Mouse (Mus musculus) thymus, postnatal 0 days (tissue): ENCODE results near the gene Tmem91. TPM values are rescaled to one million over a fixed set of nuclear protein-coding genes. Genes with fewer than 3 reads are reported as not detected.

Experiments used
- DNase-seq: peaks from one replicate; pipeline ENCODE4 v3.0.0-alpha.2; 2015; ENCODE audit warnings: low spot score
- polyA plus RNA-seq: library from polyadenylated mRNA; unstranded; fragments of >200 nt; fragmentation: Nextera tagmentation; extraction: Ambion mirVana; gene quantifications from 2 replicates; pipeline ENCODE4 v1.2.1, GENCODE M21; 2015

Tmem91 gene
- polyA plus RNA-seq, 1 experiment from 2014 or later = 6.3 TPM

DNA sequence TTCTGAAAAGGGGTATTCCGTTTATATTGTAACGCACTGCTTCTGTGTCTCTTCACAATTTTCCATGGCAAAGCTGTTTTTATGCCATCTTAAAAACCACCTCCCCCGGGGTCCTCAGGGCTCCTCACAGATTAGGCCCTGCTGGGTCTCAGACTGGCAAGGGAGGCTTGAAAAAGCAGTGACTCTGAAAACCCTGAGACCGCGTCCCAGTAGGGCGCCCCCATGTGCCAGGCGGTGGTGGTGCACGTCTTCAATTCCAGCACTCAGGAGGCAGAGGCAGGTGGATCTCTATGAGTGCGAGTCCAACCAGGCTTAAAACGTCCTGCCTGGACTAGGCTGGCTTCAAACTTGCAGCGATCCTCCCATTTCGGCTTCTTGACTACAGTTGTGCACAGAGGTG, 25.8 kb upstream of the Tmem91 start:
- DNase-seq = no peak

DNA sequence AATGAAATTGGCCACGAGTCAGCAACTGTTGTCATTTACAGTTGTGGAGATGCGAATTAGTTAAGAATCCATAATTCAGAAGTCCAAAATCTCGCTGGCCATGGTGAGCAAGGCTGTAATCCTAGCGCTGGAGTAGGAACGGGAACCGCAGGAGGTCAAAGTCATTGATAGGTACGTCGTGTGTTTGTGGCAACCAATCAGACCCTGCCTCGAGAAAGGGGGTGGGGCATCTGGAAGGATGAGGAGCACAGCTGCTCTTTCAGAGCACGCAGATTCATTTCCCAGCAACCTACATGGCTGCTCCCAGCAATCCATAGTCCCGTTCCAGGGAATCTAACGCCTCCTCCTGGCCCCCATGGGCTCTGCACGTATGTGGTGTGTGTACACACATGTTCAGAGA, 24.9 kb upstream of the Tmem91 start:
- DNase-seq = no peak

- no peak for DNase-seq
These were observed 19.1 kb upstream of the Tmem91 start for GRCm38 (mm10) chr7:25694104-25694503.

GRCm38 (mm10) chr7:25690051-25690450, 15.1 kb upstream of the Tmem91 start:
- no peak for DNase-seq

GRCm38 (mm10) chr7:25689603-25690021, 14.6 kb upstream of the Tmem91 start:
- no peak for DNase-seq

GRCm38 (mm10) chr7:25688810-25689586, 14.0 kb upstream of the Tmem91 start:
- DNase-seq = peak; percentile 84

- peak; percentile 56 for DNase-seq
These were observed 12.9 kb upstream of the Tmem91 start for GRCm38 (mm10) chr7:25687811-25688401.

- peak; percentile 91 for DNase-seq
These were observed 11.9 kb upstream of the Tmem91 start, which contains the start of gene Tgfb1 for GRCm38 (mm10) chr7:25686680-25687531. Tgfb1 (plus strand) TSS chr7:25687002.

DNA sequence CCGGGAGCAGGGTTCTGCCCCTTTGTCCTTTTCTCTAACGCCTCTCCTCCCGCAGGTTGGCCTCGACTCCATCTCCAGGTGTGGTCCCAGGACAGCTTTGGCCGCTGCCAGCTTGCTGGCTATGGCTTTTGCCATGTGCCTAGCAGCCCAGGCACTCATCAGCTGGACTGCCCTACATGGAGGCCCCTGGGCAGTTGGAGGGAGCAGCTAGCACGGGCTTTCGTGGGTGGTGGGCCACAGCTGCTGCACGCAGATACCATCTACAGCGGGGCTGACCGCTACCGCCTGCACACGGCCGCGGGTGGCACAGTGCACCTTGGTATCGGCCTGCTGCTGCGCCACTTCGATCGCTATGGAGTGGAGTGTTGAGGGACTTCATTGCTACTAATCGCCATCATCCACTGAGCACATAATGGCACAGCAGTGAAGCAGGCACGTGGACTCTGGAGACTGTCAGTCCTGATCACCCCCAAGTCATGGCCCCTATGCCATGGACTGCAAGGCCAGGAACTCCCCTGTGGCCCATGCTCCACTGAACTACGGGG, 11.0 kb upstream of the Tmem91 start:
- DNase-seq = no peak

DNA sequence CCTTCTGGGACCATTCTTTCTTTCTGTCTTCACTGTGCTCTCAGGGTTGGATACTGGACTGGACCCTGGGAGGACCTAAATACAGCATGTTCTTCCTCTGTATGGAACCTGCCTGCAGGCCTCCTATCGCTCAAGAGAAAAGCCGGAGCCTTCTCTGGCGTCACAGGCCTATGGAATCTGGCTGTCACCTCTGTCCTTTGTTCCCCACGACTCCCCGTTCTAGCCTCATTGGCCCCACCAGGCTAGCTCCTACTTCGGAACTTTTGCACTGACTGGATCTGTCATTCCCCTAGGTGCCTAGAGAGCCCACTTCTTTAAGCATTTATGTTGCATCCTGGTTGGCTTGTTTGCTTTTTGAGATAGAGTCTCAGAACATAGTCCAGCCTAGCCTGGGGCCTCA, 9.7 kb upstream of the Tmem91 start:
- DNase-seq = no peak

DNA sequence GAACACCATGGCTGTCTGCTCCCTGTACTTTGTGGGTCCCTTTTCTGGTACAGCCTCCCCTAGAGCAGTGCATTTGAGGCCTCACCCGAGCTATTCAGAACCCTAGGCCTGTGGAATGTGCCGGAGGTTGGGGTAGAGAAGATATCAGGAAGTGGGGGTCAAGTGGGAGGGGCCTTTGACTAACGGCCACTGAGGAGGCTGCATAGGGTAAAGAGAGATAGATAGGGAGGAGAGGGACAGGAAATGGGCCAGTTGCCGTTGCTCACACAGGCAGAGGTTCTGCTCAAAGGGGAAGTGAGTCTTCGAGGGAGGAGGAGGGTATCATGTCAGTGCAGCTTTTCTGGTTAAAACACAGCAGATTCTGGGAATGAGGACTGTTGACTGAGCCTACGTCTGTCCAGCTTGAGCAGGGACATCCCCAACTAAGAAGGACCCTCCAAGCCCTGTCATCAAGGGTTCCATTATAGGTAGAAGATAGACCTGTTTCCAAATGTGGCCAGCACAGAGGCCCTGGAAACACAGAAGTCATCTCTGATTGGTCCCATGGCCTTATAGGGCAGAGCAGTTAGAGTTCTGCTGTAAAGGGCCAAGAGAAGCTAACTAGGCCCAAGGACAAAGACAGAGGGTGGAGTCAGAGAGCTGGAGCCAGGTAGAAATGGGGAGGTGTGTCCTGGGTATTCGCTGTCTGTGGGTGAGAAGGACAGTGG, 8.7 kb upstream of the Tmem91 start:
- DNase-seq = peak; percentile 72

DNA sequence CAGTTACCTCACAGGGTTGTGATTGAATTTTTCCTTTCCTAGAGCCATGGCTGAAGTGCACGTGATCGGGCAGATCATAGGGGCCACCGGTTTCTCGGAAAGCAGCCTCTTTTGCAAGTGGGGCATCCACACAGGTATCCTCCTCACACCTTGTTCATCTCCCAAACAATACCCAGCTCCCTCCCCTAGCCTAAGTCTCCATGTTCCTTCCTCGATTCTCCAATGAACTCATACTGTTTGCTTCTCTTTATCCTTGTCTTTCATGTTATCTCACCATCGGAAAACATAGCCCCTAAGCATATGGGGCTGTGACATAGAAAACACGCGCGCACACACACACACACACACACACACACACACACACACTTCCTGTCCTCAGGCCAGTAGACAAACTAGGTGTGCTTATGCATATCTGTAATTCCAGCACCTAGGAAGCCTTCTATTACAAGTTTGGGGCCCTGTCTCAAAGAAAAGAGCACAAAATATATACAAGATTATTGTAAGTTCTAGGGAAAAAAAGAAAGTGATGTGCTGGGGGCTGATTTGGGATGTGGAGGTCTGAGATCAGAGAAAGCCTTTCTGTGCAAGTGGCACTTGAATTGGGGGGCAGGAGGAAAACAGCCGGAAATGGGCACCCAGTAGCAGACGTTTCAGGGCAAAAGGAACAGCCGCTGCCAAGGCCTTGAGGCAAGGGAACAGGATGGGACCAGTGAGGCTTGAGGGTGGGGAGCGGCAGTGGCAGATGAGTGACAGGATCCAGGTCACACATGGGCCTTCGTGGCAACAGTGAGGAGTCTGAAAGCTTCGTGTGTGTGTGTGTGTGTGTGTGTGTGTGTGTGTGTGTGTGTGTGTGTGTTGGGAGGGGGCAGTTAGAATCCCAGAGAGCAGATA, 6.6 kb upstream of the Tmem91 start:
- peak; percentile 79 for DNase-seq

DNA sequence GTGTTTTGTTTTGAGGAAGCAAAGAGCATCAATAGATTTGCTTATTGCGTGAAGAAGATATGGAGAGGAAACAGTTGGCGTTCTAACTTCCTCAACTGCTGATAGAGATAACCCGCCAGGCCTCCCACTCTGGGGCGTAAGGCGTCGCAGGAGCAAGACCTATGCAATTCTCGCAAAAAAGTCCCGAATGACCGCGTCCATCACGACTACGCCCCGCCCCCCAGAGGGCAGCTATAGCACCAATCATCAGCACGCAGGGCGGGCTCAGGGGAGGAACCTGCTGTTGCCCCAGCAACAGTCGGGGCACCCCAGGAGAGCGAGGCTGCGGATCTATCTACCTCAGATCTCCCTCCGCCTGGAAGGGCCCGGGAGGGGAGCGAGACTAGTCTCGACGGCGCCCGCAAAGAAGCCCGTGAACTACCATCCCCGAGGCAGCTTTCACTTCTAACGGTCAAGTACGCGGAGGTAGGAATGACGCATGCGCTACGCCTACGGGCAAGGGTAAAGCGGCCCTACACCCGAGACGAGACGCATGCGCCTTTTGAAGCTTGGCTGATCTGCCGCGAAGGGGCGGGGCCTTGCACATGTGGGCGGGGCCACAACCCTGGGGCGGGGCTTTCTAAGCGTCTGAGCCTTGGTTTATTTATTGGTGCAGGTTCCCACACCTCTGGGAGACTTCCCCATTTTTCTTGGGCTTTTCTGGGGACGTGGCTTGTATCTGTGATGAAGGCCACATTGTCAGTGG, 5.7 kb upstream of the Tmem91 start, which contains the start of gene B9d2:
Gene B9d2 (plus strand): TSS at position 267 of the 745 bp plus-strand sequence.
- DNase-seq = peak; percentile 97

- DNase-seq = no peak
These were observed 5.0 kb upstream of the Tmem91 start for GRCm38 (mm10) chr7:25679971-25680370.

- no peak for DNase-seq
These were observed 2.0 kb upstream of the Tmem91 start for GRCm38 (mm10) chr7:25677013-25677412.

GRCm38 (mm10) chr7:25676085-25676781, 1.3 kb upstream of the Tmem91 start:
- DNase-seq = no peak

- no peak for DNase-seq
These were observed 439 bp upstream of the Tmem91 start for GRCm38 (mm10) chr7:25675405-25675804.

DNA sequence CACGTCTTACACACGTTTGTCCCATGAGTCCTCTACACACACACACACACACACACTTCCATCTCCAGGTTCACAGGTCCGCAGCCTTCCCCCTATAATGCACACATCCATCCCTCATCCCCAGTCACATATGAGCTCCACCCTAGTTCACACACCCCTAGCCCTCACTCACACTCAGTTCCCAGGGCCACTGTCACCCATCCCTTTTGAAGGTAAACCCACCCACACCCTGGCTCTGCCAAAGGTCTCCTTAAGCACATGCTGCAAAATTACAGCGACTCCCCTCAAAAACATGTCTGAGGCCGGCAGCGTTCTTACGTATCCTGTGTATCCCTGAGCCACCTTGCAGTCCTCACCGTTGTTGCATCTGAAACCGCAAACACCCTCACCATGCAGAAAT, 669 bp downstream of the Tmem91 start:
- no peak for DNase-seq

GRCm38 (mm10) chr7:25672442-25672841, 2.5 kb downstream of the Tmem91 start:
- no peak for DNase-seq
